Mouse (Mus musculus): ENCODE results near the gene Muc3a.

GRCm38 (mm10) chr5:137212289-137212688, at the start of gene Muc3a:
- no peak for TF ChIP-seq CTCF (IDR thresholded peaks at IDR 0.05; ENCODE audit: extremely low read depth, insufficient read length, insufficient replicate concordance, low read depth, low read length)
- no peak for TF ChIP-seq POLR2A (IDR thresholded peaks at IDR 0.05; ENCODE audit: low read depth, low read length)

Measured in small intestine, adult 2 months (tissue).